Mouse (Mus musculus): ENCODE data around the gene Atp2c1. TPM values are rescaled to one million over a fixed set of nuclear protein-coding genes. Genes with fewer than 3 reads are reported as not detected.

Gene Atp2c1
- total RNA-seq, 2 experiments from 2014 or later, result 265 to 279 TPM

- peak; percentile 94 to 99 for DNase-seq (ENCODE audit: extremely low spot score in 1 of 2, low spot score in 2 of 2)
- intact Hi-C loops (cut with DNase I), result loop anchor here (5.0 kb wide), 4 partner anchors 123 to 618 kb away; no protein-coding TSS in a partner anchor
These were observed 32.4 kb downstream of the Atp2c1 start for GRCm38 (mm10) chr9:105494553-105495315.

- DNase-seq (ENCODE audit: extremely low spot score in 1 of 2, low spot score in 2 of 2), result no peak
- intact Hi-C loops (cut with DNase I), result loop anchor here (5.0 kb wide), 3 partner anchors 365 to 620 kb away; no protein-coding TSS in a partner anchor
These were observed 34.4 kb downstream of the Atp2c1 start for GRCm38 (mm10) chr9:105492744-105493143.

GRCm38 (mm10) chr9:105488363-105488762 lies 38.8 kb downstream of the Atp2c1 start:
- no peak for DNase-seq (ENCODE audit: extremely low spot score in 1 of 2, low spot score in 2 of 2)
- intact Hi-C loops (cut with DNase I), result no loop called here

GRCm38 (mm10) chr9:105484338-105485084 lies 42.6 kb downstream of the Atp2c1 start:
- DNase-seq (ENCODE audit: extremely low spot score in 1 of 2, low spot score in 2 of 2), result peak in 1 of 2 experiments; percentile 38
- intact Hi-C loops (cut with DNase I), result no loop called here

GRCm38 (mm10) chr9:105483880-105484279 lies 43.2 kb downstream of the Atp2c1 start:
- intact Hi-C loops (cut with DNase I), result no loop called here
- DNase-seq (ENCODE audit: extremely low spot score in 1 of 2, low spot score in 2 of 2), result no peak

- intact Hi-C loops (cut with DNase I), result no loop called here
- DNase-seq (ENCODE audit: extremely low spot score in 1 of 2, low spot score in 2 of 2), result no peak
These were observed 44.2 kb downstream of the Atp2c1 start for GRCm38 (mm10) chr9:105482715-105483510.

GRCm38 (mm10) chr9:105482070-105482469 lies 45.0 kb downstream of the Atp2c1 start:
- DNase-seq (ENCODE audit: extremely low spot score in 1 of 2, low spot score in 2 of 2), result peak; percentile 34 to 66
- intact Hi-C loops (cut with DNase I), result no loop called here

GRCm38 (mm10) chr9:105476134-105476533 lies 51.0 kb downstream of the Atp2c1 start:
- DNase-seq (ENCODE audit: extremely low spot score in 1 of 2, low spot score in 2 of 2), result no peak
- intact Hi-C loops (cut with DNase I), result no loop called here

- no peak for DNase-seq (ENCODE audit: extremely low spot score in 1 of 2, low spot score in 2 of 2)
- intact Hi-C loops (cut with DNase I), result no loop called here
These were observed 52.2 kb downstream of the Atp2c1 start for GRCm38 (mm10) chr9:105474910-105475309.

- no peak for DNase-seq (ENCODE audit: extremely low spot score in 1 of 2, low spot score in 2 of 2)
- intact Hi-C loops (cut with DNase I), result no loop called here
These were observed 59.3 kb downstream of the Atp2c1 start for GRCm38 (mm10) chr9:105467787-105468186.

GRCm38 (mm10) chr9:105461496-105461895 lies 65.6 kb downstream of the Atp2c1 start:
- DNase-seq (ENCODE audit: extremely low spot score in 1 of 2, low spot score in 2 of 2), result no peak
- intact Hi-C loops (cut with DNase I), result no loop called here

- intact Hi-C loops (cut with DNase I), result no loop called here
- peak in 1 of 2 experiments; percentile 27 for DNase-seq (ENCODE audit: extremely low spot score in 1 of 2, low spot score in 2 of 2)
These were observed 68.1 kb downstream of the Atp2c1 start for GRCm38 (mm10) chr9:105459032-105459431.

- intact Hi-C loops (cut with DNase I), result no loop called here
These were observed 118.6 kb downstream of the Atp2c1 start for GRCm38 (mm10) chr9:105408549-105408948.

GRCm38 (mm10) chr9:105395218-105395627 lies 131.9 kb downstream of the Atp2c1 start, which contains the start of the genes Aste1 and Nek11:
Gene Aste1, plus strand, starts transcription at chr9:105395392.
Gene Nek11, minus strand, starts transcription at chr9:105395524.
- intact Hi-C loops (cut with DNase I), result no loop called here
- DNase-seq (ENCODE audit: extremely low spot score in 1 of 2, low spot score in 2 of 2), result peak; percentile 86 to 95

More at GRCm38 (mm10) chr9:105408549-105408948, 118.6 kb downstream of the Atp2c1 start:
- no peak for DNase-seq (ENCODE audit: extremely low spot score in 1 of 2, low spot score in 2 of 2)

- intact Hi-C loops (cut with DNase I), result no loop called here
- DNase-seq (ENCODE audit: extremely low spot score in 1 of 2, low spot score in 2 of 2), result no peak
These were observed 132.4 kb downstream of the Atp2c1 start for GRCm38 (mm10) chr9:105394720-105395119.

- intact Hi-C loops (cut with DNase I), result no loop called here
- no peak for DNase-seq (ENCODE audit: extremely low spot score in 1 of 2, low spot score in 2 of 2)
These were observed 136.5 kb downstream of the Atp2c1 start for GRCm38 (mm10) chr9:105390616-105391015.

GRCm38 (mm10) chr9:105389289-105389688 lies 137.8 kb downstream of the Atp2c1 start:
- intact Hi-C loops (cut with DNase I), result loop anchor here (5.0 to 10.0 kb wide), 2 partner anchors 334 to 977 kb away; partner anchors contain the start of gene Mrpl3
- DNase-seq (ENCODE audit: extremely low spot score in 1 of 2, low spot score in 2 of 2), result peak; percentile 73 to 77

- intact Hi-C loops (cut with DNase I), result loop anchor here (5.0 to 10.0 kb wide), 2 partner anchors 333 to 975 kb away; partner anchors contain the start of gene Mrpl3
- no peak for DNase-seq (ENCODE audit: extremely low spot score in 1 of 2, low spot score in 2 of 2)
These were observed 139.7 kb downstream of the Atp2c1 start for GRCm38 (mm10) chr9:105387403-105387802.
